Mouse (Mus musculus) NIH3T3 (cell line): ENCODE measurements around the gene Ank3.

ENCODE experiments used
- DNase-seq: peaks from one replicate; pipeline ENCODE4 v3.0.0-alpha.2; 2012; ENCODE audit warnings: low read depth

Gene Ank3

DNA sequence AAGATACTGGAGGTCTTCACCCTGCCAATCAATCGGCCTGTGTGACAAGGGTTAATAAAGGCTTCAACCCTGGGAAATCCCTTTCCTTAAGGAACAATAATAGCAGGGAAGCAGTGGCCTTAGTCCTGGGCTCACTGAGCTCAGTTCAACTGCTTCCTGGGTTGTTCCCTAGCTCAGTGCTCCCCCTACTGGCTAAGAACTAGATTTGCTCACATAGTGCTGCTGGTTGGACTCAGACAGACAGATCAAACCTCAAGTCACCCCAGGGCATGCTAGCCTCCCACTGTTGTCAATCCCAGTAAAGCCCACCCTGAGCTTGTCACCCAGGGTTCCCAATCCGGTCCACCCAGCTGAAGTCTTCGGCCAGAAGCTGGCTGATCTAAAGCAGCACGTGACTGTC, 447.2 kb downstream of the Ank3 start:
- DNase-seq = peak; percentile 87

- DNase-seq = peak; percentile 37
Observed at GRCm38 (mm10) chr10:69852366-69853091, 454.0 kb downstream of the Ank3 start.

GRCm38 (mm10) chr10:69854587-69855185, 456.1 kb downstream of the Ank3 start:
- no peak for DNase-seq

DNA sequence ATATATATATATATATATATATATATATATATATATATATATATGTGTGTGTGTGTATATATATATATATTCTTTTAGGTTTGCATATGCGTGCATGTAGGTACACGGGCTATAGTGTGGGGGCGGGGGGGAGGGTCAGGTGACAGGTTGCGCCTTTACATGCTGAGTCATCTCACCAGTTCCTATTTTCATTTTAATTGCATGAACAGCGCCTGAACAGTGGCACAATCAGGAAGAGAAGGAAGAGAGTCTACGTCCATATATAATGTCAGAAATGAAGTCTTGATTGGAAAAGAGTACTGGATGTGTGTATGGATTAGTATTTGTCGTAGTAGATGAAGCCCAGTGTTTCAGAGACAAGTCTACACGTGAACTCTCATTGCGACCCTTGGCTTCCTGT, 459.4 kb downstream of the Ank3 start:
- no peak for DNase-seq

DNA sequence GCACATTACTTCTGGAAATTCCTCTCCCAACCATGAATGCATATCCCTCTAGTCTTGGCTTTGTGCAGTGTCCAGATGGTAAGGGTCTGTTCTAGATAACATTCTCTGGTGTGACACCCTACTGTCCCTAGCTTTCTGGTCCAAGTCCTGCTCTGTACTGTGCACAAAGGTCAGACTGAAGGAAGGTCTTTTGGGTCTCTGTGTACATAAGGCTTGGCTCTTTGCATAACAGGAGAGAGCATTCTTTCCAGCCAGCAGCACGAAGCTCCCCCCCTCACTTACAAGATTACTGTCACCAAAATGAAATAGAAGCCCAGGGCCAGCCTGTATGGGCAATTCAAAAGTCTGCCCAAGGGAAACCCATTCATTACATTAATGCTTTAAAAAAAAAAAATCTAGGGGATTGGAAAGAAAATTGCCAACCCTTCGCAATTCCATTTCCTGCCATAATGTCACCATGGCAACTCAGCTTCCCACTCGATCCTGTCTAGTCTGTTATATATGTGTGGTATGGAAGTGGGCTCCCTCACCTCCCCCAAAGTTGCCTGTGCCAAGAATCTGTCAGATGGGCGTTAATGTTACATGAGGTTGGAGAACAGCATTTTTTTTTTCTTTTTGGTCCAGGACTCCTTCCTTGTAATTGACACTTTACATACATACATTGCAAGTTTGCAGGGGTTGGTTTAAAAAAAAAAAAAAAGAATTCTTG, 460.5 kb downstream of the Ank3 start:
- no peak for DNase-seq

DNA sequence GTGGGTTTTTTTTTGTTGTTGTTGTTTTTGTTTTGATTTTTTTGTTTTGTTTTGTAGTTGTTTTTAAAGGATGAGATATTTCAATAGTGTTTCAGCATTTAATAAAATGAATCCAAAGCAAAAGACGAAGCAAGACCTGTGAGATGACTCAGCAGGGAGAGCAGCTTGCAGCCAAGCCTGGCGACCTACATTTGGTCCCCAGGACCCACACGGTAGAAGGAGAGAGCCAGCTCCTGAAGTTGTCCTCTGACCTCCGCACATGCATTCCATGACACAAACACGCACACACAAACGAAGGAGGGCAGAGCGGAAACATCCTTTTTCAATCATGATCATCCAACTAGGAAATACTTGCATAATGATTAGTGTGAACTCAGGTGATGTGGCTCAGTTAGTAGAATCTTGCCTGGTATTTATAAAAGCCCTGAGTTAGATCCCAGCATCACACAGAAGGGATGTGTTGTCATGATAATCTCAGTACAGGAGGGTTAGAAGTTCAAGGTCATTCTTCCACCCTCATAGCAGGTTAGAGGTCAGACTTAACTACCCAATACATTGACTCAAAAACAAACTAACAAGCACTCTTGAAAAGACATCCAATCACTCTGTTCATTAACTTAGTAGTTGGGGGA, 461.4 kb downstream of the Ank3 start:
- no peak for DNase-seq

- DNase-seq = no peak
Observed at GRCm38 (mm10) chr10:69862829-69863228, 464.3 kb downstream of the Ank3 start.

DNA sequence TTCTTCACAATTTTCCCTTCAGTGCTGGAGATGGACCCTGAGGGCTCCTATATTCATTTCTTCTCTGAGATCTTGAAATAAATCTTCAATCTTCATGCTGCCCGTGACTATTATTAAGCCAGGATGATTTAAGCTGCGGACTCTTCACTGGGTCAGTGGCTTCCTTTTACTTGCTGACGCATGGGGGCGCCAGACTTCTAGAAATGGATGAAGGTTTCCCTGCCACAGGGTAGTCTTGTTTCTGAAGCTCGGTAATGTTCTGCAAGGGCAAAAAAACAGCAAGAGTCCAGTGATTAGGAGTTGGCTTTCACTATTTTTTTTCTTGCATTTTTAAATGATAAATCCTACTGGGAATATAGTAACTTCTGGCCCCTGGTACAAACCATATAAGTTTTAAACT, 471.8 kb downstream of the Ank3 start:
- peak; percentile 92 for DNase-seq

- no peak for DNase-seq
Observed at GRCm38 (mm10) chr10:69870947-69871346, 472.4 kb downstream of the Ank3 start.

DNA sequence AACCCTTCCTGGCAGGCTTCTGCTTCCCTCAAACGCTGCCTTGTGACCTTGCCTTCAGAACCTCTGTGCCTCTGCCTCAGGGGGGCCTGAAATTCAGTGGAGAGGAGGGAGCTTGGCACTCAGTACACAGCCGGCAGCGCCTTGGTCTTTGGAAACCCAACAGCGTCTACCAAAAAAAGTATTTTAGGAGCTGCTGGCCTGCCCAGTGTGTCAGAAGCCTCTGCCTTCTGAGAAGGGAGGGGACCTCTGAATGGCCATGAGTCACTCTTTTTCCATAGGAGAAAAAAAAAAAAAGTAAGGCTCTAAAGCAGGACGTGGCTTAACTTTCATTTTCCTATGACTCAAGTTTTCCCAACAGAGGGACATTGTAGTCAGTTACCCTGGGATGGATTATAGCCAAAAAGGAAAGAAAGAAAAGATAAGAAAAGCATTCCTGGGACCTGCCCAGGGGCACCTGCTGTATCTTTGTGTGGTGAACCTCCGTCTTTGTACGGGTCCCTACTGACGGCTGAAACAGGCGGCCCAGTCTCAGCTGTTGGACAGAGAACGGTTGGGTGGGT, 473.7 kb downstream of the Ank3 start:
- peak; percentile 89 for DNase-seq

- DNase-seq = peak; percentile 12
Observed at GRCm38 (mm10) chr10:69872892-69873291, 474.3 kb downstream of the Ank3 start.

DNA sequence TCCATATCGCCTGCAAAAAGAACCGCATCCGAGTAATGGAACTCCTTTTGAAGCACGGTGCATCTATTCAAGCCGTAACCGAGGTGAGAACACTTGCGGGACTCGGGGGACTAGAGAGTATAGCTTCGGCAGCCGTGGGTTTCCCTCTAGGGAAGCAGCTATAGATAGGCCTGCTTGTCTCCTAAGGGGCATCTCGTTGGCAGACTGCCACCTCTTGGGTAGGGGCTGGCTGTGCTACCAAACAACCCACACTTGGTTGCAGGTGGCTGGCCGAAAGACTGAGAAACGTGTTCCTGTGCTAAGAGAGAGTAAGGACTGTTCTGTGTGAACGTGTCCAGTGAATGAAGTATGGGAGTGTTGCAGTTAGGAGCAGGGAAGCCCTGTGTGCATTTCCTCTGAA, 476.2 kb downstream of the Ank3 start:
- DNase-seq = no peak

GRCm38 (mm10) chr10:69883935-69884680, 485.5 kb downstream of the Ank3 start:
- no peak for DNase-seq

DNA sequence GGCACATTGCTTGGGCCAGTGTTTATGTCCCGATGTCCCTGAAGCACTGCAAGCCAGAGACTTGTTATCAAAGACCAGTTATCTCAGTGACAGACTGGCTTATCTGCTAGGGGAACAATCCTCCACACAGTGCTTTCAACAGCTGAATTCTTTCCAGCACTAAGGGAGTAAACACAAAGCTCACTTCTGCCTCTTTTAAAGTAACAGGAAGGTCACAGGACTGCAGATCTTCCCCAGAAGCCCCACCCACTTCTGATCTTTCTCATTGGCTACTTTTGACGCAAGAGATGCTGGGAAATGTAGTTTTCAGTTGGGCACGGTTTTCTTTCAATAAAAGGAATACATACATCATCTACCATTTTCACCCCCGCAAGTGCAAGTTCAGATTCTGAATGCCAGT, 489.8 kb downstream of the Ank3 start:
- peak; percentile 34 for DNase-seq

GRCm38 (mm10) chr10:69889779-69890178, 491.2 kb downstream of the Ank3 start:
- DNase-seq = peak; percentile 84

DNA sequence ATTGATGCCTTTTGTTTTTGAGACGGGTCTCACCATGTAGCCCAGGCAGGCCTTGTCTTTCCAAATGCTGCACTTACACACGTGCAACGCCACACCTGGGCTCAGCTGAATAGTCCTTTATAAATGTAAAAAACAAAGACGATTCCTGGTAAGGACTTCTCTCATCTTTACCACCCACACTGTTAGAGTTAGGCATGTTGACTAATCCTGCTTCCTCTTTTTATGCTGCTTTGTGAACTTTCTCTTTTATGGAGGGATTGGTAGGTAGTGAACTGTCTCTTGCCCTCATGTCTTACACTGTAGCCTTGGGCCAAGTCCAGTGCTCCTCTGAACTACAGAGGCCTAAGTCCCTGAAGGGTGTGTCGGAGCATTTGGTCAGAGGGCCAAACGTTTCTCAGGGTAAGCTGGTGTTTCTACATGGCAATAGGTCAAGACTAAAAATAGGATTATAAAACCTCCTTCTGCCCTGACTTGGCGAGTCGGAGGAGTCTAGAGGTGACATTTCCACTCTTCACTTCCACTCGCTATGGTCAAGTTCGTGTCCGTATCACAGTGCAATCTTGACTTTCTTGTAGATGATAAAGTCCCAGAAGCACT, 491.9 kb downstream of the Ank3 start:
- no peak for DNase-seq

DNA sequence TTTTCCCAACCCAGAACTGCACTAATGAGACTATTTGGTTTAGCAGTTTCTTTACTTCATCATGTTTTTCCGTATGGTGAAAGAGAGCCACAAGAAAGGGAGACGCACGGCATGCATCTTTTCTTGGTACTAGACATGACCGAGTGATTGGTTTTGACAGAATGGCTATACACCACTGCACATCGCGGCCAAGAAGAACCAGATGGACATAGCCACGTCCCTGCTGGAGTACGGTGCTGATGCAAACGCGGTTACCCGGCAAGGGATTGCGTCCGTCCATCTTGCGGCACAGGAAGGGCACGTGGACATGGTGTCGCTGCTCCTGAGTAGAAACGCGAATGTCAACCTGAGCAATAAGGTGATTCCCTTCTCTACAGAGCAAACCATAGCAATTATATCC, 493.6 kb downstream of the Ank3 start:
- DNase-seq = no peak

GRCm38 (mm10) chr10:69895606-69896005, 497.0 kb downstream of the Ank3 start:
- no peak for DNase-seq

DNA sequence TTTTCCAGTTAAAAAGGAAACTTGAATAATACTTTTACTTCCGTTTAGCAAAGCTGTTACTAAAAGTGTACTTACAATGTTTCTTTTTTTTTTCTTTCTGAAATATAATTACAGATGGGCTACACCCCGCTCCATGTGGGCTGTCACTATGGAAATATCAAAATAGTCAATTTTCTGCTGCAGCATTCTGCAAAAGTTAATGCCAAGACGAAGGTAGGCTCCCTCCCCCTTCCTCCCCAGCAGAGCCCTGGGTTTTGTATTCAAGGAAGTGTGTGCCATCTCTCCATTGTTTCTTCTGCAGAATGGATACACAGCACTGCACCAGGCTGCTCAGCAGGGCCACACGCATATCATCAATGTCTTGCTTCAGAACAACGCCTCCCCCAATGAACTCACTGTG, 499.4 kb downstream of the Ank3 start:
- DNase-seq = no peak

GRCm38 (mm10) chr10:69898821-69899220, 500.2 kb downstream of the Ank3 start:
- DNase-seq = no peak

DNA sequence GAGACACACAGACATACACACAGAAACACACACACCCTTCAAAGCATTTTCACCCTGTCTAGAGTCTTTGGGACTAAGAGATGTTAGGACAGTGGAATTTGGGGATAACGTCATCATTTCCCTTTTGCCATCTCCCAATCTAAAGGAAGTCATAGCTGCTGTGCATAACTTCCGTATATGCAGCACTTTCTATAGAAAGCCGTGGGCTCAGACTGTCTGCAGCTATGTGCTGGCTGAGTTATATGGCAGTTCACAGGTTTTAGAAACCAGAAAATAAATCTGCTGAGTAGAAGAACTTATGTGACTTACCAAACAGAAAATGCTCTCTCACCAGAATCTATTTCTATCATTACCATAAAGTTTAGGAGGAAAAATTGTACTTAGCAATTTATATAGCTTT, 501.2 kb downstream of the Ank3 start:
- DNase-seq = no peak
